Mouse (Mus musculus) MEL (cell line): ENCODE measurements around the gene Htr6.

ENCODE experiments used
- CTCF ChIP-seq, 3 experiments: IDR thresholded peaks in 2 of 3; conservative IDR thresholded peaks in 1 of 3; 2 replicates each; pipeline ENCODE4 v1.5.1; 2011 to 2012; ENCODE audit warnings: low read length in 3 of 3, low read depth in 2 of 3, mild to moderate bottlenecking in 2 of 3, improper control_type of control experiment in 1 of 3, inconsistent platforms in 1 of 3, mixed read lengths in 1 of 3, moderate library complexity in 1 of 3; ENCODE audit not compliant: control insufficient read depth in 1 of 3, insufficient read depth in 1 of 3, poor library complexity in 1 of 3, severe bottlenecking in 1 of 3
- GABPA ChIP-seq: IDR thresholded peaks from 2 replicates; pipeline ENCODE4 v1.6.1; 2012; ENCODE audit warnings: low read depth, mild to moderate bottlenecking, inconsistent platforms, low read length, improper control_type of control experiment, moderate library complexity
- KAT2A ChIP-seq: conservative IDR thresholded peaks from 2 replicates; pipeline ENCODE4 v1.6.1; 2012; ENCODE audit warnings: low read depth, low read length, improper control_type of control experiment, inconsistent platforms
- POLR2A ChIP-seq, 2 experiments: IDR thresholded peaks; 2 replicates each; pipeline ENCODE4 v1.6.1; 2011 to 2012; ENCODE audit warnings: low read length in 2 of 2, mild to moderate bottlenecking in 2 of 2, control low read depth in 1 of 2, improper control_type of control experiment in 1 of 2, low read depth in 1 of 2, moderate library complexity in 1 of 2; ENCODE audit not compliant: control insufficient read depth in 1 of 2, insufficient read depth in 1 of 2, poor library complexity in 1 of 2
- RAD21 ChIP-seq: IDR thresholded peaks from 2 replicates; pipeline ENCODE4 v1.6.1; 2011; ENCODE audit warnings: mild to moderate bottlenecking, low read depth, low read length, improper control_type of control experiment
- SMC3 ChIP-seq: IDR thresholded peaks from 2 replicates; pipeline ENCODE4 v1.6.1; 2011; ENCODE audit warnings: low read depth, low read length, improper control_type of control experiment
- TAL1 ChIP-seq: IDR thresholded peaks from 2 replicates; pipeline ENCODE4 v1.6.1; 2012; ENCODE audit warnings: mild to moderate bottlenecking, inconsistent platforms, low read length, moderate library complexity, mixed read lengths

DNA sequence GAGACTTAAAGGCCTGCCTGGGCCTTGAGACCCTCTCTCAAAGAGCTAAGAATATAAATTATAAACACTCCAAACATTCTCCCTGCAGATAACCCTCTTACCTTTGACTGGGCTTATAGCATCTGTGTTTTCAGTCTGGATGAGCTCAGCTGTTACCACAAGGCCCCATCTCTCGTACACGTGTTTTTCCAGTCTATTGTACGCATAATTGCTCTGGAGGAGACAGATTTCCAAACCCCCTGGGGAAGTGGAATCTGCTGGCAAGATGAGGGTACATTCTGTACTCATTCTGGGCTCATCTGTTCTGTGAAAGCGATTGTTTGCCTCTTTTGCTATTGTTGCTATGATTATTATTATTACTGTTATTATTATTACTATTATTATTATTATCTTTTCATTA is 56.4 kb downstream of the Htr6 start:
- TF ChIP-seq KAT2A (no peak), POLR2A (IDR thresholded peaks at IDR 0.05; ENCODE audit: control insufficient read depth in 1 of 2, insufficient read depth in 1 of 2, low read depth in 1 of 2, low read length in 2 of 2, poor library complexity in 1 of 2) (no peak), GABPA (no peak), CTCF (IDR thresholded peaks at IDR 0.05 in 2 of 3, conservative IDR thresholded peaks at IDR 0.05 in 1 of 3; ENCODE audit: control insufficient read depth in 1 of 3, insufficient read depth in 1 of 3, low read depth in 2 of 3, low read length in 3 of 3, poor library complexity in 1 of 3, severe bottlenecking in 1 of 3) (no peak), TAL1 (no peak), RAD21 (no peak), SMC3 (no peak)
